Mouse (Mus musculus): Measurements from ENCODE around the gene Epb41. TPM values are rescaled to one million over a fixed set of nuclear protein-coding genes. Genes with fewer than 3 reads are reported as not detected.

Gene Epb41
- total RNA-seq, 2 experiments from 2014 or later = 16.9 to 23.7 TPM

DNA sequence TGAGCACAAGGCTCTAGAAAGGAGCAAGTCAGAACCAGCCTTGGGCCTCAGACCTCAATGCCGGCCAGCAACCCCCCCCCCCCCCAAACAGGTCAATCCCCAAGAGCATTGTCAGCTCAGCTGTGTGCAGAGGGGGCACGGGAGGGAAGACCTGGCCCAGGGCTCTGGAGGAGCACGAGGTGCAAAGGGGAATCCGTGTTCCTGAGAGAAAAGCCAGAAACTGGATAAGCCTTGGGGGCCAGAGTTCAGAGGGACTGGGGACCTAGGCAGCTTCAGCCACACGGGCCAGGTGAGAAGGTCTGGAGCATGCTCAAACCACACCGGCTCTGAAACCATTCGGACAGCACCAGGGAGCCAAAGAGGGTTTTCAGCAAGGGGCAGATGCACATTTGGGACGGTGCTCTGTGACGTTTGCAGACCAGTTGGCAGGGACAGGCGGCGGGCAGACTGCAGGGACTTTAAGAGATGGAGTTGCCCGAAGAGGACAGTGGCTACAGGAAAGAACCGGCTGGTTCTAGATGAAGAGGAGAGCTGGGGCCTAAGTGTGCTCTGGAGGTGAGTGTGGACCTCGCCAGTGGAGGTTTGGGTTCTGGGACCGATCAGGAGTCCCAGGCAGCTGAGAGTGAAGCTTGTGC is 155.5 kb downstream of the Epb41 start:
- DNase-seq = no peak

DNA sequence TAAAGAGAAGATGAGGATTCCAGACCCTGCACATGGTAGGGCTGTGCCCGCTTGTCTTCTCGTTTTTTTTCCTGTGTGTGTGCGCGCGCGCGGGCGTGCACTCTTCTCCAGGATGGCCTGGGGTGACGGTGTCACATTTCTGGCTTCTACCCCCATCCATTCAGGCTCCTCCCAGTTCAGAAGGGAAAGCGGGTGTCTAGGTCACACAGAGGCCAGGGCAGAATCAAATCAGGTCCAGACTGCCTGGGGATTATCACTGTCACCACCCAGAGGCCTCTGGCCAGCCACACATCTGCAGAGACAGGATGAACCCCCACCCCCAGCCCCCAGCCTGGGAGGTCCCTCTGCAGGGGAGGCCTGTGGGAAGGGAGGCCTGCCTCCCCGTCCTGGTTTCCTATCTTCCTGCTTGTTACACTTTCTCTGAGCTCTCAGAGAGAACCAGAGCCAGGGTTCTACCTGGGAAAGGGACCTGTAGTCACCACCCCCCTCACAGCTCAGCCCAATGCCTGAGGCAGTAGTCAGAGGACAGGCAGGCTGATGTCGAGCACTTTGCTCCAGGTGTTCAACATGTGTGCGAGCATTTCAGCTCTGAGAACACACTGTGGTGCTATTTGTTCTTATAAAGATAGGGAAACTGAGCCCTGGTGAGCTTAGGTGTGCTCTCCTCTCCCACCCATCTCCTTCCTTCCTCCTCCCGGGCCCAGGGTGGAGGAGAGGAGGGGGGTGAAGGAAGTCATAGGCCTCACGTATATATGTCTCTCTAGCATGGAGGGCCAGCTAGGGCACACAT is 156.2 kb downstream of the Epb41 start:
- no peak for DNase-seq

DNA sequence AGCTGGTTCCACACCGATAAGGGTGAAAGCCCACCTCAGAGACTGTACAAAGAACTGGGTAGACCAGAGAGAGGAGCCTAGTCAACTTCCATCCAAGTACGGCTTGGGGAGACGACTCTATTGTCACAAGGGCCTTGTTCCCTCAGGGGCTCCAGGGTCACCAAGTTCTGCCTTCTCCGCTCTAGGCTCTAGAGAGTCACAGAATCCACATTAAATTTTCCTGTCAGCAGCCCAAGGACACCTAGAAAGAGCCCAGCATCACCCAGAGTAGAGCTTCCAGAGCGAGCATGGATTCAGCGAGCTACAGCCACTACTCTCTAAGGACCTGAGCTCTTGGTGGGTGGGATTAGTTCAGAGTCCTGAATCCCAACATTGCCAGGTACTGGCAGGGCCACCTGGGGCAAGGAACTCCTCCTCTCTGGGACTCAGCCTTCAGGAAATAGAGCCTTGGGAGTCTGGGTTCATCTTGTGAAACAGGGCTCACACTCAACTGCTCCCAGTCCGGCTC is 157.0 kb downstream of the Epb41 start:
- DNase-seq = no peak

DNA sequence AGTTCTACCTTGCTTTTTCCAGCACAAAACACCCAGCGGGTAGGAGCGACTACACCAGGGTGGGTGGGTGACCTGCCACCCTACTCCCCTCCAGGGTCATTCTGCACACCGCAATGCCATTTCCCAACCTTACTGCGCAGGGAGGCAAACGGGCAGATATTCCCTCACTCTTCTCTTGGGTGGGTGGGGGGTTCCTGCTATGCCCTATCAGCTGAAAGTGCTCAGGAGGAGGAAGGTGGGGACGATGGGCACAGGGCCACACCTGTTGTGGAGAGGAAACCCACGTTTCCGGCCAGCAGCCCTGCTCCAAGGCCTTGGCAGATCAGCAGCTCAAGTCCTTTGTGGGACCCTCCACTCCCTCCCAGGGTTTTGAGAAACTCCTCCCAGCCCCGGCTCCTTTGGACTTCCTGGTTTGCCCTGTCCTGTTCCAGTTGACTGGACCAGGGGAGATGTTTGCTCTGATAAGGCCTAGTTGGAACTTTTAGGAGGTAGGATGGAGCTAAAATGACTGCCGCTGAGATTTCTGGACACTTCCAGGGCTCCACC is 158.0 kb downstream of the Epb41 start:
- no peak for DNase-seq

DNA sequence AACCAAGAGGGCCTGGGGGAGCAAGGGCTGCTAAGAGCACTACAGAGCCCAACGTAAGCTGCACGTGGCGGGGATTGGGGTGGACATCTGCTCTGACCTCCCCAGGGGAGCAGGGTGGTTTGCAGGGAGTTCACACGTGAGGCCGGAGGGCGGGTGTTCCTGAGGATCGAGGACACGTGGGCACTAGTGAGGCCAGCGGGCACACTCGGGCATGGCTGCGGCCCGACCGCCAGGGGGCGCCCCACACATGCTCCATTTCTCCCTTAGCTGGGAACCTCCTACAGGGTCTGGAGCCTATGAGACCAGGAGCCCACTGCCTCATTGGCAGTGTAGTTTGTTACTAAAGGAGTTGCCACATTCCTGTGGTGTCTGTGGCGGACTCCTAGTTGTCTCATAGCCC is 158.7 kb downstream of the Epb41 start:
- peak; percentile 58 to 64 for DNase-seq

DNA sequence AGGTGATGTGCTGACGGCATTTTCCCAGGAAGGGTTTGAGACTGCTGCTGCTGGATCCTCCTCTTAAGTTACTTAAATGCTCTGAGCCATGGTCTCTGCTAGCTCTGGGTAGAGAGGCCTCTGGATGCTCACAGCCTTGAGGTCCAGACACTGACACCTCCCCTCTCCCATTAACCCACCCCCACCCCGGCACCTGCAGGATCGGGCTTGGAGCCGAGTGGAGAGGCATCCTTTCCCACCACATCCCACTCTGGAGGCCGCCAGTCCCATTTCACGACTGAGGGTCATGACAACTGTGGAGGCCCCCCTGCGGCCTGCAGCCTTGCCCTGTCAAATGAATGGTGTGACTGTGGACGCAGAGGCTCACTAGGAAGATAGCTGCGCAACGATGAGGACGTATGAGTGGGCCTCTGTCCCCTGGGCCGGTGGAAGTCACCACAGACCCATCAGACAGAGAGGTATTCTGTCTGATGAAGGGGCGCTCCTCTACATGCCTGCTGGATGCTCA is 159.2 kb downstream of the Epb41 start:
- DNase-seq = no peak

DNA sequence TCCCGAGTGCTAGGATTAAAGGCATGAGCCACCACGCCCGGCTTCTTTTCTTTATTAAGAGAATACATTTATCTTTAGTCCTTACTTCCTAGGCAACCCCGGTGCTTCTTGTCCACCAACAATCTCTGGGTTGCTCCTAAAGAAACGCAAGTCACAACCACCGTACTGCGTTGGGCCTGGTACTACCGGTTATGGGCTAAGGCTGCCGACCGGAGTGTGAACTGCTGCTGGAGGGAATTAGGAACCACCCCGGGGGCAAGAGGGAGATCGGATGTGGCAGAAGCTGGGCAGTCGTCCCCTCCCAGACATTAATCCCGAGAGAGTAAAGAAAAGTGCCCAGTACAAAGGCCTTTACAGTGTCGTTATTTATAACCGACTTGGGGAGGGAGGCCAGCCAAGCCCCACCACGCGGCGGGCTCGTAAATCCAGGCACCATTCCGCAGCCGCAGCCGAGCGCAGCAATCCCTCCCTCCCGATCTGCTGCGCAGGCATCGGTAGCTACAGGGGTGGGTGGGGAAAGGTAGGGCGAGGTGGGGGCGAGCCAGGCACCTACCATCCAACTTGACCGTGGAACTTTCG is 160.1 kb downstream of the Epb41 start:
- no peak for DNase-seq

DNA sequence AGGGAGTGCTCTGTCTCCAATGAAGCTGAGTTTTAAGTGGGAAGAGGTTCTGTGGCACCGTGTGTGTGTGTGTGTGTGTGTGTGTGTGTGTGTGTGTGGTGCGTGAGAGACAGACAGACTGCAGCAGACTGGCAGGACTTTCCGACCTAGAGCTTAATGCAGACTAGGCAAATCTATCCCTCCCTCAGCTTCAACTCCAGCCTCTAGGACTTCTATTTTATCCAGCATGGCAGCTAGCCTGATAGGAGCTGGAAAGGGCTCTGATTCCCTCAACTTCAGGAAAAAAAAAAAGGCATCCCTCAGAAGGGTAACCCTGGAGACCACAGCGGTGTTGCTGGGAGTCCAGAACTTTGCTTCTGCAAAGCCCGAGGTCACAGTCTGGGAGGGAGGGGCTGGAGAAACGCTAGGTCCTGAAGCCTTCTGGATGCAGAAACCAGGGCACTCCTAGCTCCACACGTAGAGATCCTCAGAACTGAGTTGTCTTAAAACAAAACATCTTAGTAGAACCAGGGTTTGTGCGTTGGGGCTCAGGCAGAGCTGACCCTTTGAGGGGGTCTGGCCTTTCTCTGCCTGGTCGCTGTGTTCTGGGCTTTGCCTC is 161.0 kb downstream of the Epb41 start:
- DNase-seq = no peak

DNA sequence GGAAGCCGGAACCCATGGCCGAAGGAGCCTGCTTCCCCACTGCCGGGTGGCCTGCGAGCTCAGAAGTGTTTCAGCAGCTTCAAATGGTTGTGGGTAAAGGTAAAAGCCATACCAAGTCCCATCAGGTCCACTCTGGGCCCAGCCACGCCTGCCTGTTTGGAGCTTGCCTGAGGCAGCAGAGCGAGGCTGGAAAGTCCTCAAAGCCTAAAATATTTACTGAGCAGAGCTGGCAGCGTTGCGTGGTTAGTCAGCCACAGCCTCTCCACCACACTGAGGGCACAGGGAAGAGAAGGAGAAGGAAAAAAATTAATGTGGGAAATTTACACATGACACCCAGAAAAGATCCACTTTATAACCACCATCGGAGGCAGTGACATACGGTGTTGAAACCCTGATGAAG is 161.6 kb downstream of the Epb41 start:
- no peak for DNase-seq

DNA sequence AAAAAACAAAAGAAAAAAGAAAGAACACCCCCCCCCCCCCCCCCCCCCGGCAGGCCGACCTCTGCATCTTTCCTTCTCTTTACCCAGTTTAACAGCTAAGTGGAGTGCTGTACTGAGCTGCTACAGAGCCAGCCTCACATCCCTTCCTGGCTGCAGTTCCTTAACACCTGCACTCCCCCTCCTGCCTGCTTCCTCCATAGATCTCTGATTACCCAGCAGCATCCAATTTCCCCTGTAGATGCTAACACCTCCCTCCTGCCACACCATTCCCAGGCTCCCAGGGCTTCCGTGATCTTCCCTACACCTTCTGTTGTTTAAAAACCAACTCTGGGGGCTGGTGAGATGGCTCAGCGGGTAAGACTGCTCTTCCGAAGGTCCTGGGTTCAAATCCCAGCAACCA is 163.6 kb downstream of the Epb41 start:
- no peak for DNase-seq

DNA sequence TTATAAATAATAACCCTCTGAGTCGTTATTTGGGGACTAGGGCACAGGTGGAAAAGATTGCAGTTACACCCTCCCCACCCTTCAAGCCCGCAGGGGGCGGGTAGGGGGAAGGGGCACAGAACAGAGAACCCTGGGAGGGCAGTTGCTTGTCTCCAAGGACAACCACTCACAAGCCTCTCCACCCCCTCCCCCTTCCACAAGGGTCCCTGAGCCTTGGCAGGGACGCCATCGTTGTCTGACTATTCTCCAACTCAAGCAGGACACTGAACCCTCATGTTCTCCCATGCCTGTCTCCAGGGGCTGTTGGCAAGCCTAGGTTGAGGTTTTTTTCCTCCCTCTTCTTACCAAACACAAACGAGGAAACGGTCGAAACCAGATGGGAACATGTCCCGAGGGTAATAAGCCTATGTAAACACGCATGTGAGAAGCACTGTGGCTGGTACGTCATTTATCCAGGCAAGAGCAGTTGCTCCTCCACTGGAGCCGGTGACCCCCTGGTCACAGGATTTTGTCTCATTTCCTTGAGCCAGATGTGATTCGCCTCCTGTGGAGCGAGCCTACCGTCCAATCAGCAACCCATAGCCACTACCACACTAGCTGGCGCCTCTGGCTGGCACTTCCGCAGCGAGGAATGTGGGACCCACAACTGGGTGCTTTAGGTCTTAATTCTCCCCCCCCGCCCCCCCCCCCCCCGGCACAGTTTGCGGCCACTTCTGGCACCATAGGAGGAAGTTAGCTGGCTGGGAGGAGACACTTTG is 164.7 kb downstream of the Epb41 start:
- DNase-seq = no peak

DNA sequence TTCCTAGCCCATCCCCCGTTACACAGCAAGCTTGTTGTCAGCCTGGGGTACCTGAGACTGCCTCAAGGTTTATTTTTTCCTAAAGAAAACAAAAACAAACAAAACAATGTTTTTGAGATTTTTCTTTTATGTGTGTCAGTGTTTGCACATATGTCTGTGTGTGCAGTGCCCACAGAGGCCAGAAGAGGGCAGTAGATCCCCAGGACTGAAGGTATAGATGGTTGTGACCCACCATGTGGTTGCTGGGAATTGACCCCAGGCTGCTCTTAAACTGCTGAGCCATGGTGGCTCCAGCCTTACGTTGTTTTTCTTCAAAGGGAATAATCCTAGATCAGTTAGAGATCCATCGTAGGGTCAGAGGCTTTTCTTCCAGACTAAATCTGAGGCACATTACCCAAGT is 167.2 kb downstream of the Epb41 start:
- DNase-seq = no peak

DNA sequence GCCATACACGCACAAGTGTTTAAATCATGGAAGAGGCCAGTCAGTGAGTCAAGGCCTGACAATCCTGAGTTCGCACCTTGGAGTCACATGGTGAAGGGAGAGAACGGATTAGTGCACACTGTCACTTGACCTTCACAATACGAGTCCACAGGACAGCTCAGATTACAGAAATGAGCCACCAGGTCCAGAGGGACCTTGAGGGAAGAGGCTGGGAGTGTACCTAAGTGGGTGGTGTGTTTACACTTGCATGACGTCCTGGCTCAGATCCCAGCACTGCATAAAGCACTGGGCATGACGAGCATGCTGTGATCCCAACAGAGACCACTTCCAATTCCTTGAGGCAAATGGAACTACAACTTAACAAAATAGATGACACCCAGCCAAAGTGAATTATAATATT is 168.7 kb downstream of the Epb41 start:
- no peak for DNase-seq

DNA sequence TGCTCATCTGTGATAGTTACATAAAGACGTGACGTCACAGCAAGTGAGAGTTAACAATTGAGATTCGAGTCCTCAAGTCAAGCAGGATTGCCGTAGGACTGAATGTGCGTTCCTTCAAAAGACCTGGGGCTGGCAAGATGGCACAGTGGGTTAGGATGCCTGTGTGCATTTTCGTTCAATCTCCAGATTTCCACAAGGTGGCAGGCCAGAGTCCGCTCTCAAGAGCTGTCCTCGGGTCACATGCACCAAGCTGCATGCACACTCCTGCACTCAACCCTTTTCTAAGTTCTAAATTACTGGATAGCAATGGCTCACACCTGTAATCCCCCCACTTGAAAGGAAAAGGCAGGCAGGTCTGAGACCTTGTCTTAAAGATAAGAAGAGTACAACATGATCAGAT is 170.6 kb downstream of the Epb41 start:
- DNase-seq = no peak

DNA sequence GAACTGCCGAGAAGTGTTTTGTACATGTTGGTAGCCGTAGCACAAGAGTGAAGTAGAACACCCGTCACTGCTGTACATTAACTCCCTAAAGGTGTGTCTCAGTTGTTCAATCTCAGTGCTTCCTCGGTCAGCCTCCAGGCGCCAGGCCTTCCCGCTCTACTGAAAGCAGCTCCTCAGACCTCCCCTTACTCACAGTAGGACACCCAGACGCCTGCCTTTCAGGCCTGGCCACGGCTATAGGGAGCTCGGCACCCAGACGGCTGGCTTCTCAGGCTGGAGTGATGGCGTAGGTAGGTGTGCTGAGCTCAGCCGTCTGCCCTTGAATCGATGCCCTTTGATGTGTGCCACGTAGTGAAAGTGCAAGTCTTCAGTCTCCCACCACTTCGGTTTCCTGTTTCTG is 174.0 kb downstream of the Epb41 start:
- DNase-seq = no peak

DNA sequence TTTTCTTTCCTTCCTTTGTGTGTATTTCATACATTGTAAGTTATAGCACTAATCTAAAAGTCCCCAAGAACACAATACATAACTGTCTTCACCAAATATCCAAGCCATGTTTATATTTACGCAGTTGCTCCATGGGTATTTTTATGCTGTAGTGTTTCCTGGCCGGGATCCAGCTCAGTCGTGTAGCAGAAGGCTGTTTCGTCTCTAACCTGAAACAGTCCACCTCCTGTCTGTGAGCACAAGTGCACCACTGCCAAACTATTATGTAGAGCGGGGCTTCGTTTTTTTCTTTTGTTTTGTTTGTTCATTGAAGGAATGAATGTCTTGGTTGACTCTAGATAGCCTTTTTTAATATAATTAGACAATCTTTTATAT is 176.0 kb downstream of the Epb41 start:
- DNase-seq = no peak

DNA sequence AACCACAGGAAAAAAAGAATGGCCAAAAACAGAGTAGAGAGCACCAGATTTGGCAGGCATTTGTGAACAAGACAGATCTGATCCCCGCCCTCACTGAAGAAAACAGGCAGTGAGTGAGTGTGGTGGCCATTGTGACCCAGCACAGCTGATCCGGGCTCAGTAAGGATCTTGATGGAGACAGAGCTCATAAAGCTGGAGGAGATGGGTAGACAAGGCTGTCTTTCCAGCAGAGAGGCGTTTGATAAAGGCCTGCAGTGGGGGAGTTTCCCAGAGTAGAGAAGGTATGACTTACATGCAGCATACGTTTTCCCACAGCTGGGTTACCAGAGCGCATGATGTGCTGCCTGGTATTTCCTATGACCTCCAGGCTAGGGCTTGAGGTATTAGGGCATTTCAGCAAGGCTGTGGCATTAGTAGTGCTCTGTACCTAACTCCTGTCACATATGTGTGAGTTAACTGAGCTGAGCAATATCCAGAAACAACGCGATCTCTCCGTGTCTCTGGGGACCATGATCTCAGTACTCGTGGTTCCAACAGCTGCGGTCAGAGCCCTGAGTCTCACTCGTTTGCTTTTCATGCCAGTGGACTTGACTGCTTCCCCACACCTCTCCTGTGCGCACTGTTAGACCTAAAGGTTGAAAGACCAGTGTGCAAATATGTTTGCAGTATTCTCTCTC is 176.5 kb downstream of the Epb41 start:
- DNase-seq = no peak

DNA sequence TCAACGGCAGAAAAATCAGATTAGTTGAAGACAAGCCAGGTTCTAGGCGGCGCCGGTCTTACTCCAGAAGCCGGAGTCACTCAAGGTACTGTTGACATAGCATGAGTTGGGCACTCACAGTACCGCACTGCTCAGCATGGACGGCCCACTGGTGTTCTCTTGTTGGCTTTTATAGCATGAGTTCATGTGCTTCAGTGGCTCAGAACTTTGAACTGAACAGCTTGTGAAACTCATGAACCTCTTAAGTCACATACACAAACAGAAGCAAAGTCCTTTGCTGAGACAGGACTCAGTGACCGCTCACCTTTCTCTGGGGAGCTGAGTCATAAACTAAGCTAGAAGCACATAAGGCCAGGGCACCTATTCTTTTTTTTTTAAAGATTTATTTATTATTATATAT is 177.3 kb downstream of the Epb41 start:
- DNase-seq = no peak

DNA sequence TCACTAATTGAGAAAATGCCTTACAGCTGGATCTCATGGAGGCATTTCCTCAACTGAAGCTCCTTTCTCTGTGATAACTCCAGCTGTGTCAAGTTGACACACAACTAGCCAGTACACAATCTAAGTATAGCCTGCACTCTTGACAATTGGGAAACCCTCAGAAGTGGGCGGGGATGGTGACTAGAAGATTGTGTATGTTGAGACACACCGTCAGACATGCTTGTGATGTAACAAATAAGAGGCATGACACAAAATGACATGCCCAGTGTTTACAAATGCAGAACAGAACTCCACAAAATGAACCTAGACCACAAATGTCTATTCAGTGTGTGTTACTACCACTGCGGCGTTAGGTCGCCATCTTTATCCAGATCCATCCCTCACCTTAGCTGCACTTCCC is 178.0 kb downstream of the Epb41 start:
- DNase-seq = no peak

DNA sequence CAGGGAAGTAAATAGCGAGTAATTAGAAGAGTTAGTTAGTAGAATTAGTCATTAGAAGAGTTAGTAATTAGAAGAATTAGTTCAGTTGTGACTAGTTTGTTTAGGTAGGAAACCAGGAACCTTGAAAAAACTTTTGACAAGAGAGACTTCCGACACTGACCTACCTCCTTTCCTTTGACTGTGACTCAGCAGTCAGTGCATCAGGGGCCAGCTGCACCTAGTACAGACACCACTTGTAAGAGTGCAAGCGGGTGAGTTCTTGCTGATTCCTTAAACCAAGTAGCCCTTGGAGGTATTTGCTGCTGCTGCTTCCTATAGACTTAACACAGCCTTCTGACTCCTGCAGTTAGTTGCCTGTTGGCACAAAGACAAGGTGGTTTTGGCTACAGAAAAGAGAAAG is 184.4 kb downstream of the Epb41 start:
- no peak for DNase-seq

DNA sequence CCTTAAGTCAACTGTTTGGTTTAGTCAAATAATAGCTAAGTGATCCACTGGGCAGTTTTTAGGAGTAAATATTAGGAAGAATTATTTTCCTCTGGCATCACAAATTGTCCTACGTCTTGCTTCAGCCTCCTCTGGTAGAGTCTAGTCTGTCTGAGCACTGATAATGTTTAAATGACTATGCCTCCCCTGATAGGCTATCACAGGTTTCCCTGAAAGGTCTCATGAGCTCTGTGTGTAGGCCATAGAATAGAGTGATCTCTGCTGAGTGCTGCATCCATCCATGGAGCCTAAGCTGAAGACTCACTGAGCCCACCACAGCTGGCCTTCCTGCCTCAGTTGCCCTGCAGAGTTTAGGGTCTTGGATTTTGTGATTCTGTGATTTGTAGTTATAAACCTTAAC is 186.6 kb downstream of the Epb41 start:
- no peak for DNase-seq

DNA sequence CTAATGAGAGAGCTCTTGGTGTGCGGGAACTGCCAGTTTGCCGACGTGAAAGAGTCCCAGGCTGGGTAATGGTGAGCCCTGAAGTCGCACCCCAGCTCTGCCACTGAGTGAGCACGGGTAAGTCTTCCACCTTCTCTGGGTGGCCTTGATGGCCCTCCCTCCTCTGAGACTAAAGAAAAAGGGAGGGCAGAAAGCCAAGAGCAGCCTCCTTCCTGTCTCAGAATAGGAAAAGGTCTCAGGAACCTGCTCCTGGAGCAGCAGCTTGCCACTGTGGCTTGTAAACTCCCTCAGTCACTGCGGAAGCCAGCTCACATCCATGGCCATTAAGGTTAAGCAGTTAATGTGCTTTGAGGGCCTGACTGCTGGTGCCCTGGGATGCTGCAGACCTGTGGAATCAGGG is 189.7 kb downstream of the Epb41 start:
- no peak for DNase-seq

Measured in layer of hippocampus, postnatal 36 days (tissue).